Mouse (Mus musculus) stomach, postnatal 0 days (tissue): ENCODE results near the gene Zfp983. TPM values are rescaled to one million over a fixed set of nuclear protein-coding genes. Genes with fewer than 3 reads are reported as not detected.
"Not testable (repeated sequence)": the region's sequence is repeated elsewhere in the genome, so short reads cannot be mapped to it uniquely, and the experiment has no call there.

ENCODE experiments used
- ATAC-seq: fragments of 200-750 bp; cut with Nextera tagmentation; 2 replicates; pipeline ENCODE4 v1.8.0; 2017; ENCODE audit not compliant: low FRiP score, low TSS enrichment
- DNase-seq: peaks from one replicate; pipeline ENCODE4 v3.0.0-alpha.2; 2016; ENCODE audit warnings: low spot score
- H3K27ac ChIP-seq: fragments of 300-500 bp; sonication (generic); replicated peaks from 2 replicates; pipeline ENCODE4 v1.5.1; 2014; ENCODE audit warnings: mild to moderate bottlenecking, control low read depth
- H3K27me3 ChIP-seq: fragments of 300-500 bp; sonication (generic); 2 replicates; pipeline ENCODE4 v1.6.1; 2014; ENCODE audit warnings: low read length; ENCODE audit not compliant: control insufficient read depth, insufficient read depth
- H3K36me3 ChIP-seq: fragments of 300-500 bp; sonication (generic); 2 replicates; pipeline ENCODE4 v1.6.1; 2014; ENCODE audit warnings: low read length, mixed read lengths; ENCODE audit not compliant: control insufficient read depth, insufficient read depth
- H3K4me1 ChIP-seq: fragments of 300-500 bp; sonication (generic); replicated peaks from 2 replicates; pipeline ENCODE4 v1.6.1; 2014; ENCODE audit warnings: antibody characterized with exemption; ENCODE audit not compliant: control insufficient read depth, insufficient read depth
- H3K4me2 ChIP-seq: fragments of 300-500 bp; sonication (generic); replicated peaks from 2 replicates; pipeline ENCODE4 v1.6.1; 2014; ENCODE audit warnings: low read depth, mild to moderate bottlenecking, control low read depth, moderate library complexity
- H3K4me3 ChIP-seq: fragments of 300-500 bp; sonication (generic); 2 replicates; pipeline ENCODE4 v1.5.1; 2014; ENCODE audit warnings: low read depth, low read length, control low read depth
- H3K9ac ChIP-seq: fragments of 300-500 bp; sonication (generic); 2 replicates; pipeline ENCODE4 v1.6.1; 2014; ENCODE audit warnings: mild to moderate bottlenecking, low read length, control low read depth, mixed read lengths
- H3K9me3 ChIP-seq: fragments of 300-500 bp; sonication (generic); 2 replicates; pipeline ENCODE4 v1.6.1; 2016; ENCODE audit warnings: low read length; ENCODE audit not compliant: control insufficient read depth
- CTCF ChIP-seq: IDR thresholded peaks from 2 replicates; pipeline ENCODE4 v1.5.1; 2016; ENCODE audit warnings: antibody characterized with exemption, low read depth, mild to moderate bottlenecking, moderate library complexity
- EP300 ChIP-seq: optimal IDR thresholded peaks from 2 replicates; pipeline ENCODE3; 2016; ENCODE audit warnings: antibody characterized with exemption
- WGBS: fragments of 180-500 bp; shearing (Covaris S2); extraction: QIAGEN DNeasy Blood & Tissue Kit; methylation state at CpG from one replicate; pipeline ENCODE4 v1.1.7; 2014; 5-methylcytosine and 5-hydroxymethylcytosine counted together
- polyA plus RNA-seq: library from polyadenylated mRNA; unstranded; fragments of >200 nt; fragmentation: Nextera tagmentation; extraction: Ambion mirVana; gene quantifications from 2 replicates; pipeline ENCODE4 v1.2.1, GENCODE M21; 2015

Zfp983 gene
- 1.5 and 1.9 TPM in 2 replicates for polyA plus RNA-seq

DNA sequence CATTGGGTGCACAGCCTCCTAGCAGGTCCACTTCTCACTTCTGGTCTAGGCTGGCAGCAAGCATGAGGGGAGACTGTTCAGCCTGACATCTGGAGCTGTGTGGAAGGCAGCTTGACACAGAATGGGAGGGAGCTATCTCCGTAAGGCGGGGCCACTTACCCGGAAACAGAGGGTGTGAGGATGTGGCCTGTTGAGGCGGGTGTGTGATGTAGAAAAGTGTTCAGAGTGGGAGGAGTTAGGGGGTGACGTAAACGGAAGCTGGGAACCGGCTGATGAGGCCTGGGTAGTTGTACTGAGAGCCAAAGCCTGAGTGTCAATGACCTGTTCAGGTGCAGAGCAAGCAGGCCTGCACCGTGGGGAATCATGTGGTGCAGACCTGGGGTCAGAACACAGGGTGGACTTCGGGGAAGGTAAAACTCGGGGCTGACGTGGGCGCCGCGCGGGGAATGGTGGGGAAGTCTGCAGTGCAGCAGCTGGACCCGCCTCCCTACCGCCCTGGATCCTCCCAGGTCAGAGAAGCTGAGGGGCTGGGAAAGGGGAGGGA, at the start of gene Zfp983:
TSS of gene Zfp983 (plus strand) at position 261 of the 544 bp plus-strand sequence.
- H3K9me3 ChIP-seq = not testable (repeated sequence)
- WGBS = 2% methylated on average over 17 of the region's 17 CpGs

DNA sequence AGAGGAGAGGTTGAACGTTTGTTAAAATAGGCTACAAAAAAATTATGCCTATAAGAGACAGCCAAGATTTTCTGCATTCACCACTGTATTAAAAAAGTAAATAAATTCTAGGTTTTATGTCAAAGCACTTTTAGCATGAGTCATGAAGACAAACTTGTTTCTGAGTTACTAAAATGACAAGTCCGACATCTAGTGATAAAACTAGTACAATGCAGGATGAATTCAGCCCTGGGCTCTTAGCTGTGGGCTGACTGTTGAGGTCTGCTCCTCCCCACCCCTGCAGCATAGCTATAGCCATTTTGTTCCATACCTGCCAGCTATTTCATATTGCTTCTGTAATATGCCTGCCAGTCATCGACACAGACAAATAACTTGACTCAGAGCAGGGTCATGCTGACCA, 34.1 kb upstream of the Zfp983 start:
- 52% methylated on average over 3 of the region's 3 CpGs for WGBS
- Histone ChIP-seq H3K4me2 (no peak overlapping the region), H3K4me3 (no peak overlapping the region), H3K27ac (no peak overlapping the region), H3K4me1 (no peaks in the 10 kb centered on the region), H3K9me3 (no peaks in the 10 kb centered on the region), H3K9ac (no peak overlapping the region), H3K27me3 (no peaks in the 10 kb centered on the region), H3K36me3 (no peaks in the 10 kb centered on the region)
- ATAC-seq = no peak
- no peak for DNase-seq
- no peak for TF ChIP-seq EP300
- 0 out of 2 replicates have a peak, but pooled peaks have one; percentile 8 for TF ChIP-seq CTCF

More for the DNA sequence above, at the start of gene Zfp983:
- peak within 1 kb of the TSS; percentile 86 for H3K27ac ChIP-seq
- H3K27me3 ChIP-seq, H3K36me3 ChIP-seq, H3K4me1 ChIP-seq: not testable (repeated sequence)
- ATAC-seq (peak; percentile 100), DNase-seq (peak; percentile 87)
- peak within 1 kb of the TSS; percentile 50; the same call in 1 of the 2 replicates for H3K9ac ChIP-seq
- peak within 1 kb of the TSS; percentile 42 for H3K4me3 ChIP-seq
- peak within 1 kb of the TSS; percentile 32 for H3K4me2 ChIP-seq

DNA sequence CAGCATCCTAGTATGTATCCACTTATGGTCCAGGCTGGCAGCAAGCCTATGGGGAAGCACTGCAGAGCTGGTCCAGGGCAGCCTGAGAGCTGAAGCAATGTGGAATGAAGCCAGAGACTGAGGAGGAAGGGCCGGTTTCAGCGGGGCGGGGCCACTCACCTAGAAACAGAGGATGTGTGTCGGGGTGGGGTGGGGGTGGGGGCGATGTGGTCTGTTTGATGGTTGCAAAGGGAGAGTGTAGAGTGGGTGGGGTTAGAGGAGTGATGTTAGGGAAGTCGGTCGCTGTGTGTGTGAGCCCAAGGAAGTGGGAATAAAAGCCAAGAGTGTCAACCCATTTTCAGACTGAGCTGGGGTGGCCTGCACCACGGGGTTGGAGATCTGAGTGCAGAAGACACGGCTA, 33.1 kb upstream of the Zfp983 start:
- Histone ChIP-seq H3K27ac (no peak overlapping the region), H3K36me3 (no peaks in the 10 kb centered on the region), H3K4me2 (no peak overlapping the region), H3K27me3 (no peaks in the 10 kb centered on the region), H3K9me3 (no peaks in the 10 kb centered on the region), H3K4me1 (no peaks in the 10 kb centered on the region), H3K4me3 (no peak overlapping the region), H3K9ac (no peak overlapping the region)
- ATAC-seq (0 out of 2 replicates have a peak, but pooled peaks have one; percentile 53), DNase-seq (no peak)
- no peak for TF ChIP-seq EP300
- TF ChIP-seq CTCF = no peak
- 4% methylated on average over 9 of the region's 9 CpGs for WGBS

DNA sequence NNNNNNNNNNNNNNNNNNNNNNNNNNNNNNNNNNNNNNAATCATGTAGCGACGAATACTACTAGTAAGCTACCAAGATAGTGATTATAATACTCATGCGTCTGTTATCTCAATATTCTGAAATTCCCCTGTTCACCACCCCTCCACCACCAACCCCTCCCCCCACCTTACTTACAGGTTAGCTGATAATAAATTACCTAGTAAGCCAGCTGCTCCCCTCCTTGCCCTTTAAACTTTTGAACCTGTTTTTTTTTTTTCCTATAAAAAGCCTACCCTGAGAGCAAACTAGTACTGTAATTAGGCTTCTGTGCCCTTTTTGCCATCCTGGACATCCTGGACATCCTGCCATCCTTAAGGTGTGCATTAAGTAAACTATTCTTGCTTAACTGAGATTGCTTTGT, 26.8 kb upstream of the Zfp983 start:
- no peaks in the 10 kb centered on the region for H3K9me3 ChIP-seq
- no peak for TF ChIP-seq CTCF
- TF ChIP-seq EP300 = no peak
- no CpG with 5 or more reads among the region's 3 CpGs for WGBS

DNA sequence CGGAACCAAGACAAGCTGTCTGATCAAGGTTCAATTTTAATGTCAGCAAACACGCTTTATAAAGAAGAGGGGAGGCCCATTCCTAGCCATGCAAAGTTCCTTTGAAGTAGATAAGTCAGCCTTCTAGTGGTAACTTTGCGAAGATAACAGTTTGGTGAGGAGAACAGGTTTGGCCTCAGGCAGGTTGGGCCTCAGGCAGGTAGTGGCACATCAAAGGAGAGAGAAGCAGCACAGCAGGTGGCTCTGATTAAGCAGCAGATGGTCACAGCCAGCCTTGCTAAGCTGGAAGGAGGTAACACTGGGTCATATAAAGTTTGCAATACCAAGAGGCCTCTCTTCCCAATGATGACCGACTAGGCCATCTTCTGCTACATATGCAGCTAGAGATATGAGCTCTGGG, 14.7 kb upstream of the Zfp983 start:
- ATAC-seq = not testable (repeated sequence)
- 61% methylated on average over 4 of the region's 4 CpGs for WGBS

More for the DNA sequence above, 26.8 kb upstream of the Zfp983 start:
- H3K4me2 ChIP-seq = no peak overlapping the region
- no peak for DNase-seq
- H3K4me3 ChIP-seq = no peak overlapping the region
- no peaks in the 10 kb centered on the region for H3K27me3 ChIP-seq
- H3K36me3 ChIP-seq = no peaks in the 10 kb centered on the region
- ATAC-seq = no peak
- H3K27ac ChIP-seq = no peak overlapping the region
- no peaks in the 10 kb centered on the region for H3K4me1 ChIP-seq
- no peak overlapping the region for H3K9ac ChIP-seq

DNA sequence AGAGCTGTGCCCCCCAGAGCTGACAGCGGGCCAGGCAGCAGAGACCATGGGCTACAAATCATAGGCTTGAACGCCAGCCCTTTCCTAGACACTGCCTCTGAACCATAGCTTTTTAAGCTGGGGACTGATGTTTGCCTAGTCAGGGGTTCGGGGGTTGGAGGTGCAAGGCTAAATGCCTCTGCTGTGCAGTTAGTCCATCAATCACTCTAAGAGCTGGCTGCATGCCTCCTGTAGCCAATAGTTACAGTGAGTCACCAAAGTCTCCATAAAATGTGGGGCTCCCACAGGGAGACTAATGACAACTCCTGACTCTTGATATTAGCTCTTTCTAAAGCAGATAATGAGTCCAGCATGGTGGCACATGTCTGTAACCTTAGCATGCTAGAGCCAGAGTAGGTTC, 1.6 kb upstream of the Zfp983 start:
- no peak for ATAC-seq
- H3K9ac ChIP-seq = no peak overlapping the region
- H3K36me3 ChIP-seq = no peaks in the 10 kb centered on the region
- TF ChIP-seq EP300 (no peak), CTCF (no peak)
- no peaks in the 10 kb centered on the region for H3K9me3 ChIP-seq
- H3K4me1 ChIP-seq = no peaks in the 10 kb centered on the region
- no peak overlapping the region for H3K4me3 ChIP-seq
- H3K4me2 ChIP-seq = no peak overlapping the region
- H3K27me3 ChIP-seq = no peaks in the 10 kb centered on the region
- DNase-seq = no peak
- 33% methylated on average over 3 of the region's 3 CpGs for WGBS
- H3K27ac ChIP-seq = no peak overlapping the region

More for the DNA sequence above, 14.7 kb upstream of the Zfp983 start:
- H3K36me3 ChIP-seq, H3K4me2 ChIP-seq, H3K4me3 ChIP-seq, H3K9ac ChIP-seq, DNase-seq, H3K27me3 ChIP-seq, H3K27ac ChIP-seq, H3K9me3 ChIP-seq, H3K4me1 ChIP-seq: not testable (repeated sequence)
